Mouse (Mus musculus): Measurements from ENCODE around the gene Zfp704. TPM values are rescaled to one million over a fixed set of nuclear protein-coding genes. Genes with fewer than 3 reads are reported as not detected.

The Zfp704 gene
- polyA plus RNA-seq, 1 experiment from 2014 or later: 7.9 TPM

DNA sequence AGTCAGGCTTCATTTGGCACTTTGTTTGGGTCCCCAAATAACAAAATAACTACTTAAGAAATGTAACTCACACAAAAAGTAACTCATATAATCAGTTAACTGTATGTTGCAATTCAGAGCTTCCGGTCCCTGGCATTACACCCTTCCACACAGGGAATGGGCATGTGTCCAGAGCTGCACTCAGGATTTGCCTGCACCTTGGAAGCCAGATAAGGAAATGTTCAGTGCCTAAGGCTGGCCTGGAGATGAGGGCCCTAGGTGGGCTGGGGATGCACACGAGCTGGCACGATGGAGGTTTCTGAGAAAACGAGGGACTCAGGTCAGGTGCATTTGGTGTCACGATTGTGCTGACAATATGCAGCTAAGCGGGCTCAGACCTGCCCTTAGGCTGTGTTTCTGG lies 173.6 kb downstream of the Zfp704 start:
- ATAC-seq (replicated peaks; ENCODE audit: low FRiP score, low read depth): no peak

DNA sequence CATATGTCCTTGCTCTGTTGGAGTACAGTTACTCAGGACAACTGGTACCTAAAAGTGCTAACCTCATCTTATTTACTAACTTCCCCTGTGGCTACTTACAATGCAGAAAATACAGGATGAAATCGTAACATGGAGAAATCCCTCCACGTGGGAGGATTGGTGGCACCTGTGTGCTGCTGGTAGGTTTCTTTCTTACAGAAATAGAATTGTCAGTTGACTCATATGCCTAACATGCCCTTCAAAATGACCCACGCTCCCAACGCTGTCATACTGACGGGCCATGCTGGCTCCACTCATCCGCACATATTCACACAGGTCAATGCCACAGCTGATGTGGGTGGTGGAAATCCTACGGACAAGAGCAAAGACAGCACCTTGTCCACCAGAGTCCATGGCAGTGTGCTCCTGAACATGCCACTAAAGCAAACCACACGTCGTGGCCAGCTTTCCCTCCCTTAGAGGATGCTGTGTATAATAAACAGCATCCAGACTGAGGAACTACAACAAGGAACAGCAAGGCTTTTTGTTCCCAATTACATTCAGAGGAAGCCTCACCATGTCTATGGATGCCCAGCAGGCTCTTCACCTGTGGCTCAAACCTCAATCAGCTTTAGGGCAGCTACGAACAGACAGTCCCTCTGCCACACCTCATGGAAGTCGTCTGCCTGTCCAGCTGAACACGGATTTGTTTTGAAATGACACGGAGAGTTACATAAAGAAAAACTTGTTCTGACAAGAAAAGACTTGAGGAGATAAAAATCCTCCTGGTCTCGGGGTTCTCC lies 175.3 kb downstream of the Zfp704 start:
- no peak overlapping the region for H3K27ac ChIP-seq
- no peak overlapping the region for H3K4me2 ChIP-seq (ENCODE audit: low read length)
- ATAC-seq (replicated peaks; ENCODE audit: low FRiP score, low read depth): no peak
- H3K4me3 ChIP-seq (replicated peaks; ENCODE audit: low read depth, low read length): no peak overlapping the region
- 89% methylated on average over 14 of the region's 14 CpGs for WGBS
- no peak for DNase-seq (ENCODE audit: low spot score)
- no peak for TF ChIP-seq CTCF (IDR thresholded peaks at IDR 0.05; ENCODE audit: low read depth)
- H3K9ac ChIP-seq (ENCODE audit: low read depth, low read length): no peak overlapping the region
- H3K4me1 ChIP-seq (replicated peaks; ENCODE audit: insufficient read depth, low read length): no peaks in the 10 kb centered on the region
- H3K9me3 ChIP-seq (replicated peaks; ENCODE audit: low read length): no peaks in the 10 kb centered on the region
- H3K36me3 ChIP-seq (ENCODE audit: insufficient read depth, low read length): peaks cover 15% of the 10 kb centered on the region; the same call in 1 of the 2 replicates
- no peaks in the 10 kb centered on the region for H3K27me3 ChIP-seq (ENCODE audit: insufficient read depth, low read length)

More for the DNA sequence above, 173.6 kb downstream of the Zfp704 start:
- DNase-seq (ENCODE audit: low spot score): no peak
- no peak overlapping the region for H3K4me2 ChIP-seq (ENCODE audit: low read length)
- no peak overlapping the region for H3K27ac ChIP-seq
- peaks cover 15% of the 10 kb centered on the region; the same call in 1 of the 2 replicates for H3K36me3 ChIP-seq (ENCODE audit: insufficient read depth, low read length)
- no peak overlapping the region for H3K4me3 ChIP-seq (replicated peaks; ENCODE audit: low read depth, low read length)
- WGBS: 86% methylated on average over 6 of the region's 6 CpGs
- TF ChIP-seq CTCF (IDR thresholded peaks at IDR 0.05; ENCODE audit: low read depth): no peak
- no peaks in the 10 kb centered on the region for H3K9me3 ChIP-seq (replicated peaks; ENCODE audit: low read length)
- H3K4me1 ChIP-seq (replicated peaks; ENCODE audit: insufficient read depth, low read length): no peaks in the 10 kb centered on the region
- no peaks in the 10 kb centered on the region for H3K27me3 ChIP-seq (ENCODE audit: insufficient read depth, low read length)
- no peak overlapping the region for H3K9ac ChIP-seq (ENCODE audit: low read depth, low read length)

- no peak for TF ChIP-seq CTCF (IDR thresholded peaks at IDR 0.05; ENCODE audit: low read depth)
- Histone ChIP-seq H3K27ac (no peak overlapping the region), H3K36me3 (ENCODE audit: insufficient read depth, low read length) (peaks cover 7% of the 10 kb centered on the region; the same call in 1 of the 2 replicates), H3K4me1 (replicated peaks; ENCODE audit: insufficient read depth, low read length) (no peaks in the 10 kb centered on the region), H3K4me2 (ENCODE audit: low read length) (no peak overlapping the region), H3K9ac (ENCODE audit: low read depth, low read length) (no peak overlapping the region), H3K27me3 (ENCODE audit: insufficient read depth, low read length) (no peaks in the 10 kb centered on the region), H3K9me3 (replicated peaks; ENCODE audit: low read length) (no peaks in the 10 kb centered on the region), H3K4me3 (replicated peaks; ENCODE audit: low read depth, low read length) (no peak overlapping the region)
- DNase-seq (ENCODE audit: low spot score) (peak; percentile 5), ATAC-seq (replicated peaks; ENCODE audit: low FRiP score, low read depth) (no peak)
- WGBS: 83% methylated on average over 16 of the region's 16 CpGs
These were observed 176.9 kb downstream of the Zfp704 start for GRCm38 (mm10) chr3:9432796-9433526.

DNA sequence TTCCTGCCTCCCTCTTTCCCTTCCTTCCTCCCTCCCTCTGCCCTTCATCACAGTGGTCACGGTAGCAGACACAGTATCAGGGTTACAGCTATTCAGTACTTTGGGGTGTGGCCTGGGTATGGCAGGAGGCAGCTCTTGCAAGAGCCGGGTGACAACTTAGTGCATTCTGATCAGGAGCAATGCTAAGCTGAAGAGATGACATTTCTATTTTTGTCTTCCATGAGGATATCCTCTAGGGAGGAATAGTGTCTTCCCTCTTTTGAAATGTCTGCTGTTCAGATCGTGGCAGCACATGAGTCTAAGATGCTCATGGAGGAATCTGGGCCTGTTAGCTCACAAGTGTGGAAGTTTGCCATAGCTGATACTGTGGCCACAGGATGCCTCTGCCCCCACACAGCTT lies 177.7 kb downstream of the Zfp704 start:
- Histone ChIP-seq H3K9ac (ENCODE audit: low read depth, low read length) (no peak overlapping the region), H3K4me3 (replicated peaks; ENCODE audit: low read depth, low read length) (no peak overlapping the region), H3K4me2 (ENCODE audit: low read length) (no peak overlapping the region), H3K36me3 (ENCODE audit: insufficient read depth, low read length) (no peaks in the 10 kb centered on the region), H3K27ac (no peak overlapping the region), H3K9me3 (replicated peaks; ENCODE audit: low read length) (no peaks in the 10 kb centered on the region), H3K4me1 (replicated peaks; ENCODE audit: insufficient read depth, low read length) (no peaks in the 10 kb centered on the region), H3K27me3 (ENCODE audit: insufficient read depth, low read length) (no peaks in the 10 kb centered on the region)
- no peak for TF ChIP-seq CTCF (IDR thresholded peaks at IDR 0.05; ENCODE audit: low read depth)
- 55% methylated on average over 3 of the region's 3 CpGs for WGBS
- ATAC-seq (replicated peaks; ENCODE audit: low FRiP score, low read depth): no peak
- DNase-seq (ENCODE audit: low spot score): no peak

DNA sequence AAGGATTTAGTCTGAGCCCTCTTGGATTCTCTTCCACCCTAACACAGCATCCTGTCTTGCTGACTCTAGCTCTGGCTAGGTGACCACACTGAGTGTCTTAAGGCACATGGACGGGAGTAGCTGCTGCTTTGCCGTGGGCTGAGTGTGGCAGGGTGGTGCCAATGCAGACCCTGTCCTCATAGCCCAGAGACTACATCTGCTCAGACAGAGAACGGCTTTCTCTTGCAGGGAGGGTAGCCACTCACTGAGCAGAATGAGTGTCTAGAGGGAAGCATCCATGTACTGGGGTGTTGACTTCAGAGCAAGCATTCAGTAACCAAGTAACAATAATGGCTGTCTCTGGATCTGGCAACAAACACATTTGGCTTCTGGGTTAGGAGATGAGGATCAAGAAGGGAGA lies 179.9 kb downstream of the Zfp704 start:
- Histone ChIP-seq H3K36me3 (ENCODE audit: insufficient read depth, low read length) (no peaks in the 10 kb centered on the region), H3K27ac (no peak overlapping the region), H3K27me3 (ENCODE audit: insufficient read depth, low read length) (no peaks in the 10 kb centered on the region), H3K4me3 (replicated peaks; ENCODE audit: low read depth, low read length) (no peak overlapping the region), H3K4me1 (replicated peaks; ENCODE audit: insufficient read depth, low read length) (no peaks in the 10 kb centered on the region), H3K9ac (ENCODE audit: low read depth, low read length) (no peak overlapping the region), H3K9me3 (replicated peaks; ENCODE audit: low read length) (no peaks in the 10 kb centered on the region), H3K4me2 (ENCODE audit: low read length) (no peak overlapping the region)
- 89% methylated on average over 3 of the region's 3 CpGs for WGBS
- ATAC-seq (replicated peaks; ENCODE audit: low FRiP score, low read depth) (no peak), DNase-seq (ENCODE audit: low spot score) (no peak)
- TF ChIP-seq CTCF (IDR thresholded peaks at IDR 0.05; ENCODE audit: low read depth): no peak

- Histone ChIP-seq H3K4me2 (ENCODE audit: low read length) (no peak overlapping the region), H3K27ac (no peak overlapping the region), H3K4me3 (replicated peaks; ENCODE audit: low read depth, low read length) (no peak overlapping the region), H3K27me3 (ENCODE audit: insufficient read depth, low read length) (no peaks in the 10 kb centered on the region), H3K4me1 (replicated peaks; ENCODE audit: insufficient read depth, low read length) (no peaks in the 10 kb centered on the region), H3K36me3 (ENCODE audit: insufficient read depth, low read length) (no peaks in the 10 kb centered on the region), H3K9me3 (replicated peaks; ENCODE audit: low read length) (no peaks in the 10 kb centered on the region), H3K9ac (ENCODE audit: low read depth, low read length) (no peak overlapping the region)
- DNase-seq (ENCODE audit: low spot score): no peak
- WGBS: 87% methylated on average over 4 of the region's 4 CpGs
- ATAC-seq (replicated peaks; ENCODE audit: low FRiP score, low read depth): no peak
- no peak for TF ChIP-seq CTCF (IDR thresholded peaks at IDR 0.05; ENCODE audit: low read depth)
These were observed 182.1 kb downstream of the Zfp704 start for GRCm38 (mm10) chr3:9427826-9428225.
